Mouse (Mus musculus) forelimb bud, embryonic 11.5 days (tissue): ENCODE measurements around the gene Slc9a4.
"Not testable (repeated sequence)": the region's sequence is repeated elsewhere in the genome, so short reads cannot be mapped to it uniquely, and the experiment has no call there.

ENCODE experiments used
- DNase-seq: peaks from one replicate; pipeline ENCODE4 v3.0.0-alpha.2; 2012; ENCODE audit warnings: low read depth, low spot score

Gene Slc9a4

GRCm38 (mm10) chr1:40650803-40651497 is 71.1 kb downstream of the Slc9a4 start:
- no peak for DNase-seq

- no peak for DNase-seq
Observed at GRCm38 (mm10) chr1:40657035-40657434, 77.2 kb downstream of the Slc9a4 start.

- DNase-seq = peak; percentile 75
Observed at GRCm38 (mm10) chr1:40657978-40658496, 78.2 kb downstream of the Slc9a4 start.

GRCm38 (mm10) chr1:40659017-40659416 is 79.1 kb downstream of the Slc9a4 start:
- DNase-seq = no peak

- no peak for DNase-seq
Observed at GRCm38 (mm10) chr1:40659496-40659895, 79.6 kb downstream of the Slc9a4 start.

GRCm38 (mm10) chr1:40660838-40661237 is 81.0 kb downstream of the Slc9a4 start:
- DNase-seq = no peak

GRCm38 (mm10) chr1:40665401-40666370 is 85.8 kb downstream of the Slc9a4 start:
- DNase-seq = no peak

- DNase-seq = not testable (repeated sequence)
Observed at GRCm38 (mm10) chr1:40667442-40667841, 87.6 kb downstream of the Slc9a4 start.

- DNase-seq = no peak
Observed at GRCm38 (mm10) chr1:40670025-40670424, 90.1 kb downstream of the Slc9a4 start.

GRCm38 (mm10) chr1:40671490-40671889 is 91.6 kb downstream of the Slc9a4 start:
- no peak for DNase-seq

GRCm38 (mm10) chr1:40677306-40677705 is 97.4 kb downstream of the Slc9a4 start:
- DNase-seq = no peak
